Mouse (Mus musculus): ENCODE data around the gene Anapc15. TPM values are rescaled to one million over a fixed set of nuclear protein-coding genes. Genes with fewer than 3 reads are reported as not detected.

Gene Anapc15
- polyA plus RNA-seq, 1 experiment from 2014 or later = 54.0 TPM

- Histone ChIP-seq H3K27ac (ENCODE audit: low read length) (no peak overlapping the region), H3K4me1 (ENCODE audit: control insufficient read depth, insufficient read depth, low read length) (peaks cover 6% of the 10 kb centered on the region; the same call in 1 of the 2 replicates), H3K4me2 (ENCODE audit: low read depth, low read length) (no peak overlapping the region), H3K9me3 (replicated peaks; ENCODE audit: control insufficient read depth, low read length) (no peaks in the 10 kb centered on the region; the same call in 1 of the 2 replicates), H3K4me3 (ENCODE audit: low read length) (no peak overlapping the region), H3K27me3 (ENCODE audit: control insufficient read depth, insufficient read depth, low read length) (no peaks in the 10 kb centered on the region), H3K36me3 (ENCODE audit: control insufficient read depth, insufficient read depth) (no peaks in the 10 kb centered on the region), H3K9ac (ENCODE audit: low read length) (no peak overlapping the region)
- ATAC-seq (replicated peaks; ENCODE audit: extremely low read depth, insufficient read depth, low FRiP score) = no peak
- WGBS = 74% methylated on average over 3 of the region's 3 CpGs
Measured at GRCm38 (mm10) chr7:101928093-101928492, 64.6 kb downstream of the Anapc15 start.

GRCm38 (mm10) chr7:101932551-101932950, 69.0 kb downstream of the Anapc15 start:
- H3K4me1 ChIP-seq (ENCODE audit: control insufficient read depth, insufficient read depth, low read length) = peaks cover 21% of the 10 kb centered on the region
- 71% methylated on average over 1 of the region's 1 CpGs for WGBS
- no peaks in the 10 kb centered on the region for H3K9me3 ChIP-seq (replicated peaks; ENCODE audit: control insufficient read depth, low read length)
- H3K9ac ChIP-seq (ENCODE audit: low read length) = no peak overlapping the region
- peak overlapping the region; percentile 8; the same call in 1 of the 2 replicates for H3K4me2 ChIP-seq (ENCODE audit: low read depth, low read length)
- no peak overlapping the region for H3K27ac ChIP-seq (ENCODE audit: low read length)
- no peaks in the 10 kb centered on the region for H3K36me3 ChIP-seq (ENCODE audit: control insufficient read depth, insufficient read depth)
- no peak overlapping the region for H3K4me3 ChIP-seq (ENCODE audit: low read length)
- no peak for ATAC-seq (replicated peaks; ENCODE audit: extremely low read depth, insufficient read depth, low FRiP score)
- no peaks in the 10 kb centered on the region for H3K27me3 ChIP-seq (ENCODE audit: control insufficient read depth, insufficient read depth, low read length)

GRCm38 (mm10) chr7:101933300-101933699, 69.8 kb downstream of the Anapc15 start:
- H3K4me1 ChIP-seq (ENCODE audit: control insufficient read depth, insufficient read depth, low read length) = peaks cover 21% of the 10 kb centered on the region
- WGBS = 4% methylated on average over 15 of the region's 15 CpGs
- peak; percentile 33; the same call in 1 of the 2 replicates for ATAC-seq (replicated peaks; ENCODE audit: extremely low read depth, insufficient read depth, low FRiP score)

GRCm38 (mm10) chr7:101933751-101934240, 70.3 kb downstream of the Anapc15 start, which contains the start of the genes Lrrc51 and Numa1:
Gene Lrrc51 (minus strand): TSS chr7:101933895.
Gene Numa1 (plus strand): TSS chr7:101934111.
- peak within 1 kb of the TSS; percentile 79 for H3K4me2 ChIP-seq (ENCODE audit: low read depth, low read length)
- peak; percentile 97 for ATAC-seq (replicated peaks; ENCODE audit: extremely low read depth, insufficient read depth, low FRiP score)
- H3K9ac ChIP-seq (ENCODE audit: low read length) = peak within 1 kb of the TSS; percentile 86
- no peaks in the 10 kb centered on the region for H3K9me3 ChIP-seq (replicated peaks; ENCODE audit: control insufficient read depth, low read length)
- H3K27ac ChIP-seq (ENCODE audit: low read length) = peak within 1 kb of the TSS; percentile 70
- H3K4me1 ChIP-seq (ENCODE audit: control insufficient read depth, insufficient read depth, low read length) = peaks cover 21% of the 10 kb centered on the region
- under 1% methylated on average over 40 of the region's 40 CpGs for WGBS
- H3K36me3 ChIP-seq (ENCODE audit: control insufficient read depth, insufficient read depth) = no peaks in the 10 kb centered on the region
- peak within 1 kb of the TSS; percentile 82 for H3K4me3 ChIP-seq (ENCODE audit: low read length)
- H3K27me3 ChIP-seq (ENCODE audit: control insufficient read depth, insufficient read depth, low read length) = no peaks in the 10 kb centered on the region

More at GRCm38 (mm10) chr7:101933300-101933699, 69.8 kb downstream of the Anapc15 start:
- Histone ChIP-seq H3K27me3 (ENCODE audit: control insufficient read depth, insufficient read depth, low read length) (no peaks in the 10 kb centered on the region), H3K9ac (ENCODE audit: low read length) (peak overlapping the region; percentile 78), H3K4me3 (ENCODE audit: low read length) (peak overlapping the region; percentile 82), H3K36me3 (ENCODE audit: control insufficient read depth, insufficient read depth) (no peaks in the 10 kb centered on the region), H3K4me2 (ENCODE audit: low read depth, low read length) (peak overlapping the region; percentile 79), H3K9me3 (replicated peaks; ENCODE audit: control insufficient read depth, low read length) (no peaks in the 10 kb centered on the region), H3K27ac (ENCODE audit: low read length) (peak overlapping the region; percentile 70)

- Histone ChIP-seq H3K4me3 (ENCODE audit: low read length) (no peak overlapping the region), H3K9me3 (replicated peaks; ENCODE audit: control insufficient read depth, low read length) (no peaks in the 10 kb centered on the region), H3K27ac (ENCODE audit: low read length) (no peak overlapping the region), H3K27me3 (ENCODE audit: control insufficient read depth, insufficient read depth, low read length) (no peaks in the 10 kb centered on the region), H3K4me2 (ENCODE audit: low read depth, low read length) (no peak overlapping the region), H3K9ac (ENCODE audit: low read length) (no peak overlapping the region), H3K36me3 (ENCODE audit: control insufficient read depth, insufficient read depth) (no peaks in the 10 kb centered on the region), H3K4me1 (ENCODE audit: control insufficient read depth, insufficient read depth, low read length) (peaks cover 21% of the 10 kb centered on the region)
- no peak for ATAC-seq (replicated peaks; ENCODE audit: extremely low read depth, insufficient read depth, low FRiP score)
- WGBS = 85% methylated on average over 4 of the region's 4 CpGs
Measured at GRCm38 (mm10) chr7:101935957-101936356, 72.4 kb downstream of the Anapc15 start.

GRCm38 (mm10) chr7:101936996-101937395, 73.5 kb downstream of the Anapc15 start:
- ATAC-seq (replicated peaks; ENCODE audit: extremely low read depth, insufficient read depth, low FRiP score) = no peak
- H3K9me3 ChIP-seq (replicated peaks; ENCODE audit: control insufficient read depth, low read length) = no peaks in the 10 kb centered on the region
- no peaks in the 10 kb centered on the region for H3K36me3 ChIP-seq (ENCODE audit: control insufficient read depth, insufficient read depth)
- no peak overlapping the region for H3K27ac ChIP-seq (ENCODE audit: low read length)
- peaks cover 21% of the 10 kb centered on the region for H3K4me1 ChIP-seq (ENCODE audit: control insufficient read depth, insufficient read depth, low read length)
- H3K9ac ChIP-seq (ENCODE audit: low read length) = no peak overlapping the region
- H3K4me2 ChIP-seq (ENCODE audit: low read depth, low read length) = no peak overlapping the region
- no peak overlapping the region for H3K4me3 ChIP-seq (ENCODE audit: low read length)
- no peaks in the 10 kb centered on the region for H3K27me3 ChIP-seq (ENCODE audit: control insufficient read depth, insufficient read depth, low read length)
- WGBS = 97% methylated on average over 4 of the region's 4 CpGs

- no peak overlapping the region for H3K9ac ChIP-seq (ENCODE audit: low read length)
- no peaks in the 10 kb centered on the region for H3K36me3 ChIP-seq (ENCODE audit: control insufficient read depth, insufficient read depth)
- H3K27ac ChIP-seq (ENCODE audit: low read length) = no peak overlapping the region
- WGBS = 89% methylated on average over 4 of the region's 4 CpGs
- no peaks in the 10 kb centered on the region for H3K9me3 ChIP-seq (replicated peaks; ENCODE audit: control insufficient read depth, low read length)
- ATAC-seq (replicated peaks; ENCODE audit: extremely low read depth, insufficient read depth, low FRiP score) = no peak
- no peak overlapping the region for H3K4me3 ChIP-seq (ENCODE audit: low read length)
- H3K4me2 ChIP-seq (ENCODE audit: low read depth, low read length) = no peak overlapping the region
- no peaks in the 10 kb centered on the region for H3K27me3 ChIP-seq (ENCODE audit: control insufficient read depth, insufficient read depth, low read length)
- H3K4me1 ChIP-seq (ENCODE audit: control insufficient read depth, insufficient read depth, low read length) = peaks cover 18% of the 10 kb centered on the region
Measured at GRCm38 (mm10) chr7:101937569-101937968, 74.1 kb downstream of the Anapc15 start.

GRCm38 (mm10) chr7:101938348-101938747, 74.8 kb downstream of the Anapc15 start:
- no peak for ATAC-seq (replicated peaks; ENCODE audit: extremely low read depth, insufficient read depth, low FRiP score)
- WGBS = 83% methylated on average over 2 of the region's 2 CpGs
- no peaks in the 10 kb centered on the region for H3K27me3 ChIP-seq (ENCODE audit: control insufficient read depth, insufficient read depth, low read length)
- no peaks in the 10 kb centered on the region for H3K36me3 ChIP-seq (ENCODE audit: control insufficient read depth, insufficient read depth)
- H3K9me3 ChIP-seq (replicated peaks; ENCODE audit: control insufficient read depth, low read length) = no peaks in the 10 kb centered on the region
- H3K27ac ChIP-seq (ENCODE audit: low read length) = no peak overlapping the region
- H3K4me1 ChIP-seq (ENCODE audit: control insufficient read depth, insufficient read depth, low read length) = peaks cover 14% of the 10 kb centered on the region
- H3K4me2 ChIP-seq (ENCODE audit: low read depth, low read length) = no peak overlapping the region
- H3K9ac ChIP-seq (ENCODE audit: low read length) = no peak overlapping the region
- H3K4me3 ChIP-seq (ENCODE audit: low read length) = no peak overlapping the region

- no peaks in the 10 kb centered on the region for H3K36me3 ChIP-seq (ENCODE audit: control insufficient read depth, insufficient read depth)
- no peak overlapping the region for H3K4me2 ChIP-seq (ENCODE audit: low read depth, low read length)
- no peak overlapping the region for H3K9ac ChIP-seq (ENCODE audit: low read length)
- no peak overlapping the region for H3K4me3 ChIP-seq (ENCODE audit: low read length)
- H3K9me3 ChIP-seq (replicated peaks; ENCODE audit: control insufficient read depth, low read length) = no peaks in the 10 kb centered on the region
- no peak overlapping the region for H3K27ac ChIP-seq (ENCODE audit: low read length)
- no peaks in the 10 kb centered on the region for H3K27me3 ChIP-seq (ENCODE audit: control insufficient read depth, insufficient read depth, low read length)
- WGBS = 91% methylated on average over 4 of the region's 4 CpGs
- peaks cover 11% of the 10 kb centered on the region for H3K4me1 ChIP-seq (ENCODE audit: control insufficient read depth, insufficient read depth, low read length)
- no peak for ATAC-seq (replicated peaks; ENCODE audit: extremely low read depth, insufficient read depth, low FRiP score)
Measured at GRCm38 (mm10) chr7:101939758-101940157, 76.2 kb downstream of the Anapc15 start.

Data from heart, embryonic 16.5 days (tissue).